Mouse (Mus musculus) hindbrain, embryonic 14.5 days (tissue): ENCODE measurements around the gene Nsa2. TPM values are rescaled to one million over a fixed set of nuclear protein-coding genes. Genes with fewer than 3 reads are reported as not detected.

Experiments used
- ATAC-seq: fragments of 200-750 bp; cut with Nextera tagmentation; 2 replicates; pipeline ENCODE4 v1.8.0; 2017; ENCODE audit warnings: moderate number of reproducible peaks, mild to moderate bottlenecking, moderate TSS enrichment, moderate library complexity; ENCODE audit not compliant: low FRiP score
- DNase-seq: peaks from one replicate; pipeline ENCODE4 v3.0.0-alpha.2; 2015; ENCODE audit warnings: low spot score
- H3K27ac ChIP-seq: fragments of 300-500 bp; sonication (generic); 2 replicates; pipeline ENCODE4 v1.5.1; 2014; ENCODE audit warnings: mild to moderate bottlenecking, moderate library complexity
- H3K27me3 ChIP-seq: fragments of 300-500 bp; sonication (generic); 2 replicates; pipeline ENCODE4 v1.6.1; 2014; ENCODE audit warnings: mild to moderate bottlenecking, low read length, mixed read lengths; ENCODE audit not compliant: control insufficient read depth, insufficient read depth
- H3K36me3 ChIP-seq: fragments of 300-500 bp; sonication (generic); replicated peaks from 2 replicates; pipeline ENCODE4 v1.6.1; 2014; ENCODE audit not compliant: control insufficient read depth, insufficient read depth
- H3K4me1 ChIP-seq: fragments of 300-500 bp; sonication (generic); replicated peaks from 2 replicates; pipeline ENCODE4 v1.6.1; 2014; ENCODE audit warnings: antibody characterized with exemption, low read length, mixed read lengths; ENCODE audit not compliant: control insufficient read depth, insufficient read depth
- H3K4me2 ChIP-seq: fragments of 300-500 bp; sonication (generic); replicated peaks from 2 replicates; pipeline ENCODE4 v1.6.1; 2014; ENCODE audit warnings: mild to moderate bottlenecking, moderate library complexity
- H3K4me3 ChIP-seq: fragments of 300-500 bp; sonication (generic); replicated peaks from 2 replicates; pipeline ENCODE4 v1.5.1; 2014; ENCODE audit warnings: mild to moderate bottlenecking, low read length
- H3K9ac ChIP-seq: fragments of 300-500 bp; sonication (generic); 2 replicates; pipeline ENCODE4 v1.6.1; 2014
- H3K9me3 ChIP-seq: fragments of 300-500 bp; sonication (generic); 2 replicates; pipeline ENCODE4 v1.6.1; 2016; ENCODE audit warnings: low read length; ENCODE audit not compliant: control insufficient read depth
- WGBS: fragments of 180-500 bp; shearing (Covaris S2); extraction: QIAGEN DNeasy Blood & Tissue Kit; methylation state at CpG from one replicate; pipeline ENCODE4 v1.1.7; 2014; 5-methylcytosine and 5-hydroxymethylcytosine counted together
- polyA plus RNA-seq: library from polyadenylated mRNA; unstranded; fragments of >200 nt; fragmentation: Nextera tagmentation; extraction: Ambion mirVana; gene quantifications from 2 replicates; pipeline ENCODE4 v1.2.1, GENCODE M21; 2014

The Nsa2 gene
- polyA plus RNA-seq = 40.1 and 44.4 TPM in 2 replicates

- Histone ChIP-seq H3K9me3 (no peaks in the 10 kb centered on the region), H3K4me1 (peaks cover 16% of the 10 kb centered on the region), H3K9ac (peak within 1 kb of the TSS; percentile 94), H3K27ac (peak within 1 kb of the TSS; percentile 89), H3K36me3 (peaks cover 39% of the 10 kb centered on the region), H3K27me3 (no peaks in the 10 kb centered on the region), H3K4me2 (peak within 1 kb of the TSS; percentile 90), H3K4me3 (peak within 1 kb of the TSS; percentile 87)
- DNase-seq (peak; percentile 94), ATAC-seq (peak; percentile 98)
- under 1% methylated on average over 57 of the region's 57 CpGs for WGBS
These were observed at the start of gene Nsa2, which contains the start of gene Gfm2 for GRCm38 (mm10) chr13:97137466-97138400. TSS of gene Nsa2 (minus strand) at chr13:97137937. TSS of gene Gfm2 (plus strand) at chr13:97137937.

GRCm38 (mm10) chr13:97186346-97186745 is 48.6 kb upstream of the Nsa2 start:
- no peak overlapping the region for H3K4me2 ChIP-seq
- no peak for DNase-seq
- ATAC-seq = no peak
- 0 out of 2 replicates have a peak, but pooled peaks cover 7% of the 10 kb centered on the region for H3K36me3 ChIP-seq
- no peak overlapping the region for H3K9ac ChIP-seq
- H3K4me1 ChIP-seq = no peaks in the 10 kb centered on the region
- WGBS = 83% methylated on average over 4 of the region's 4 CpGs
- H3K4me3 ChIP-seq = no peak overlapping the region
- no peak overlapping the region for H3K27ac ChIP-seq
- no peaks in the 10 kb centered on the region for H3K27me3 ChIP-seq
- H3K9me3 ChIP-seq = no peaks in the 10 kb centered on the region

- Histone ChIP-seq H3K27me3 (no peaks in the 10 kb centered on the region), H3K9ac (no peak overlapping the region), H3K9me3 (no peaks in the 10 kb centered on the region), H3K27ac (no peak overlapping the region), H3K36me3 (0 out of 2 replicates have a peak, but pooled peaks cover 15% of the 10 kb centered on the region), H3K4me3 (no peak overlapping the region), H3K4me1 (no peaks in the 10 kb centered on the region), H3K4me2 (no peak overlapping the region)
- 64% methylated on average over 5 of the region's 5 CpGs for WGBS
- ATAC-seq = no peak
- DNase-seq = no peak
These were observed 46.9 kb upstream of the Nsa2 start for GRCm38 (mm10) chr13:97184656-97185055.

GRCm38 (mm10) chr13:97184168-97184567 is 46.4 kb upstream of the Nsa2 start:
- Histone ChIP-seq H3K4me2 (no peak overlapping the region), H3K27me3 (no peaks in the 10 kb centered on the region), H3K4me3 (no peak overlapping the region), H3K9ac (no peak overlapping the region), H3K4me1 (no peaks in the 10 kb centered on the region), H3K27ac (no peak overlapping the region), H3K36me3 (peaks cover 19% of the 10 kb centered on the region; the same call in 1 of the 2 replicates), H3K9me3 (no peaks in the 10 kb centered on the region)
- 96% methylated on average over 2 of the region's 2 CpGs for WGBS
- ATAC-seq (no peak), DNase-seq (no peak)

- Histone ChIP-seq H3K9me3 (no peaks in the 10 kb centered on the region), H3K9ac (no peak overlapping the region), H3K4me2 (no peak overlapping the region), H3K4me1 (no peaks in the 10 kb centered on the region), H3K36me3 (peaks cover 32% of the 10 kb centered on the region; the same call in 1 of the 2 replicates), H3K27ac (no peak overlapping the region), H3K4me3 (no peak overlapping the region), H3K27me3 (no peaks in the 10 kb centered on the region)
- no peak for ATAC-seq
- WGBS = 74% methylated on average over 4 of the region's 4 CpGs
- no peak for DNase-seq
These were observed 45.1 kb upstream of the Nsa2 start for GRCm38 (mm10) chr13:97182821-97183220.

GRCm38 (mm10) chr13:97180113-97180828 is 42.5 kb upstream of the Nsa2 start:
- H3K36me3 ChIP-seq = peaks cover 55% of the 10 kb centered on the region
- 63% methylated on average over 6 of the region's 6 CpGs for WGBS
- H3K4me3 ChIP-seq = no peak overlapping the region
- H3K4me1 ChIP-seq = no peaks in the 10 kb centered on the region
- no peak for ATAC-seq
- no peaks in the 10 kb centered on the region for H3K27me3 ChIP-seq
- no peak overlapping the region for H3K9ac ChIP-seq
- no peak for DNase-seq
- no peak overlapping the region for H3K4me2 ChIP-seq
- H3K27ac ChIP-seq = no peak overlapping the region
- no peaks in the 10 kb centered on the region for H3K9me3 ChIP-seq

- no peak overlapping the region for H3K27ac ChIP-seq
- no peak overlapping the region for H3K4me2 ChIP-seq
- ATAC-seq (no peak), DNase-seq (no peak)
- H3K9me3 ChIP-seq = no peaks in the 10 kb centered on the region
- no peak overlapping the region for H3K9ac ChIP-seq
- WGBS = 67% methylated on average over 7 of the region's 7 CpGs
- H3K4me1 ChIP-seq = no peaks in the 10 kb centered on the region
- H3K36me3 ChIP-seq = peaks cover 69% of the 10 kb centered on the region
- no peak overlapping the region for H3K4me3 ChIP-seq
- H3K27me3 ChIP-seq = no peaks in the 10 kb centered on the region
These were observed 41.2 kb upstream of the Nsa2 start for GRCm38 (mm10) chr13:97178943-97179342.

GRCm38 (mm10) chr13:97176731-97177130 is 39.0 kb upstream of the Nsa2 start:
- 94% methylated on average over 5 of the region's 5 CpGs for WGBS
- no peak overlapping the region for H3K9ac ChIP-seq
- H3K27me3 ChIP-seq = no peaks in the 10 kb centered on the region
- DNase-seq (no peak), ATAC-seq (no peak)
- H3K4me1 ChIP-seq = no peaks in the 10 kb centered on the region
- H3K27ac ChIP-seq = no peak overlapping the region
- no peaks in the 10 kb centered on the region for H3K9me3 ChIP-seq
- H3K36me3 ChIP-seq = peaks cover 84% of the 10 kb centered on the region
- H3K4me2 ChIP-seq = no peak overlapping the region
- H3K4me3 ChIP-seq = no peak overlapping the region
